Mouse (Mus musculus): ENCODE results near the gene Idh3g. TPM values are rescaled to one million over a fixed set of nuclear protein-coding genes. Genes with fewer than 3 reads are reported as not detected.
"Not testable (repeated sequence)": the region's sequence is repeated elsewhere in the genome, so short reads cannot be mapped to it uniquely, and the experiment has no call there.

Idh3g gene
- total RNA-seq, 2 experiments from 2014 or later: 62.9 to 98.4 TPM

- ATAC-seq (replicated peaks; ENCODE audit: low FRiP score, poor library complexity, severe bottlenecking): no peak
These were observed 27.9 kb downstream of the Idh3g start for GRCm38 (mm10) chrX:73758611-73759290.

GRCm38 (mm10) chrX:73756334-73757140 lies 30.2 kb downstream of the Idh3g start, which contains the start of gene Plxnb3:
Gene Plxnb3, plus strand, starts transcription at chrX:73757090.
- ATAC-seq (replicated peaks; ENCODE audit: low FRiP score, poor library complexity, severe bottlenecking): no peak

- ATAC-seq (replicated peaks; ENCODE audit: low FRiP score, poor library complexity, severe bottlenecking): no peak
These were observed 37.7 kb downstream of the Idh3g start for GRCm38 (mm10) chrX:73748977-73749376.

- ATAC-seq (replicated peaks; ENCODE audit: low FRiP score, poor library complexity, severe bottlenecking): no peak
These were observed 41.8 kb downstream of the Idh3g start for GRCm38 (mm10) chrX:73744774-73745481.

GRCm38 (mm10) chrX:73739841-73740240 lies 46.9 kb downstream of the Idh3g start:
- ATAC-seq (replicated peaks; ENCODE audit: low FRiP score, poor library complexity, severe bottlenecking): not testable (repeated sequence)

- ATAC-seq (replicated peaks; ENCODE audit: low FRiP score, poor library complexity, severe bottlenecking): no peak
These were observed 47.5 kb downstream of the Idh3g start for GRCm38 (mm10) chrX:73739151-73739550.

- ATAC-seq (replicated peaks; ENCODE audit: low FRiP score, poor library complexity, severe bottlenecking): no peak
These were observed 48.5 kb downstream of the Idh3g start for GRCm38 (mm10) chrX:73738155-73738554.

GRCm38 (mm10) chrX:73730908-73731307 lies 55.8 kb downstream of the Idh3g start:
- no peak for ATAC-seq (replicated peaks; ENCODE audit: low FRiP score, poor library complexity, severe bottlenecking)

Other genes with a start within 250 kb of the Idh3g start
- gene Dusp9, start 147.5 kb downstream of the Idh3g start, total RNA-seq (2015; ENCODE audit: low replicate concordance): not detected in 2 replicates
- 0.43 TPM in 1 of 2 replicates, not detected in the other for gene Dusp9, start 147.5 kb downstream of the Idh3g start, total RNA-seq (2017; ENCODE audit: low replicate concordance)
- gene Pnck, start 126.8 kb downstream of the Idh3g start, total RNA-seq (2015; ENCODE audit: low replicate concordance): not detected in 2 replicates
- not detected in 2 replicates for gene Pnck, start 126.8 kb downstream of the Idh3g start, total RNA-seq (2017; ENCODE audit: low replicate concordance)
- not detected in 2 replicates for gene Slc6a8, start 113.7 kb downstream of the Idh3g start, total RNA-seq (2015; ENCODE audit: low replicate concordance)
- 1.4 TPM in 1 of 2 replicates, not detected in the other for gene Slc6a8, start 113.7 kb downstream of the Idh3g start, total RNA-seq (2017; ENCODE audit: low replicate concordance)
- 60.6 and 85.3 TPM in 2 replicates for gene Bcap31, start 70.7 kb downstream of the Idh3g start, total RNA-seq (2015; ENCODE audit: low replicate concordance)
- gene Bcap31, start 70.7 kb downstream of the Idh3g start, total RNA-seq (2017; ENCODE audit: low replicate concordance): 51.2 and 52.8 TPM in 2 replicates
- gene Abcd1, start 70.3 kb downstream of the Idh3g start, total RNA-seq (2015; ENCODE audit: low replicate concordance): 8.1 and 12.1 TPM in 2 replicates
- 1.3 and 4.0 TPM in 2 replicates for gene Abcd1, start 70.3 kb downstream of the Idh3g start, total RNA-seq (2017; ENCODE audit: low replicate concordance)
- gene Plxnb3, start 29.8 kb downstream of the Idh3g start, total RNA-seq (2015; ENCODE audit: low replicate concordance): not detected in 2 replicates
- 0.77 and 0.84 TPM in 2 replicates for gene Plxnb3, start 29.8 kb downstream of the Idh3g start, total RNA-seq (2017; ENCODE audit: low replicate concordance)
- gene Srpk3, start 12.5 kb downstream of the Idh3g start, total RNA-seq (2015; ENCODE audit: low replicate concordance): not detected in 2 replicates
- gene Srpk3, start 12.5 kb downstream of the Idh3g start, total RNA-seq (2017; ENCODE audit: low replicate concordance): not detected in 2 replicates
- 86.9 and 180 TPM in 2 replicates for gene Ssr4, start 131 bp upstream of the Idh3g start, total RNA-seq (2015; ENCODE audit: low replicate concordance)
- gene Ssr4, start 131 bp upstream of the Idh3g start, total RNA-seq (2017; ENCODE audit: low replicate concordance): 44.0 and 61.8 TPM in 2 replicates
- gene Pdzd4, start 38.1 kb upstream of the Idh3g start, total RNA-seq (2015; ENCODE audit: low replicate concordance): 1.5 TPM in 1 of 2 replicates, not detected in the other
- gene Pdzd4, start 38.1 kb upstream of the Idh3g start, total RNA-seq (2017; ENCODE audit: low replicate concordance): 0.28 TPM in 1 of 2 replicates, not detected in the other
- gene Avpr2, start 105.2 kb upstream of the Idh3g start, total RNA-seq (2015; ENCODE audit: low replicate concordance): not detected in 2 replicates
- not detected in 2 replicates for gene Avpr2, start 105.2 kb upstream of the Idh3g start, total RNA-seq (2017; ENCODE audit: low replicate concordance)
- gene L1cam, start 109.2 kb upstream of the Idh3g start, total RNA-seq (2015; ENCODE audit: low replicate concordance): 5.2 TPM in 2 replicates
- 5.3 and 6.2 TPM in 2 replicates for gene L1cam, start 109.2 kb upstream of the Idh3g start, total RNA-seq (2017; ENCODE audit: low replicate concordance)
- gene Arhgap4, start 135.0 kb upstream of the Idh3g start, total RNA-seq (2015; ENCODE audit: low replicate concordance): 15.5 and 16.3 TPM in 2 replicates
- gene Arhgap4, start 135.0 kb upstream of the Idh3g start, total RNA-seq (2017; ENCODE audit: low replicate concordance): 18.4 and 23.4 TPM in 2 replicates
- gene Naa10, start 135.0 kb upstream of the Idh3g start, total RNA-seq (2015; ENCODE audit: low replicate concordance): 10.6 and 26.8 TPM in 2 replicates
- 18.1 TPM in 2 replicates for gene Naa10, start 135.0 kb upstream of the Idh3g start, total RNA-seq (2017; ENCODE audit: low replicate concordance)
- gene Renbp, start 144.0 kb upstream of the Idh3g start, total RNA-seq (2015; ENCODE audit: low replicate concordance): 7.7 TPM in 1 of 2 replicates, not detected in the other
- 5.4 and 12.4 TPM in 2 replicates for gene Renbp, start 144.0 kb upstream of the Idh3g start, total RNA-seq (2017; ENCODE audit: low replicate concordance)
- 67.9 and 78.2 TPM in 2 replicates for gene Hcfc1, start 179.5 kb upstream of the Idh3g start, total RNA-seq (2015; ENCODE audit: low replicate concordance)
- 45.2 and 47.4 TPM in 2 replicates for gene Hcfc1, start 179.5 kb upstream of the Idh3g start, total RNA-seq (2017; ENCODE audit: low replicate concordance)
- gene Irak1, start 237.0 kb upstream of the Idh3g start, total RNA-seq (2015; ENCODE audit: low replicate concordance): 20.4 and 23.2 TPM in 2 replicates
- 21.8 and 49.6 TPM in 2 replicates for gene Irak1, start 237.0 kb upstream of the Idh3g start, total RNA-seq (2017; ENCODE audit: low replicate concordance)

Measured in erythroblast, adult 5-6 weeks (primary cell).